Mouse (Mus musculus): ENCODE measurements at regions not wholly inside any gene's neighbourhood (a gene's known extent, or its start where the extent isn't known, plus 50 kb on each side); places are given as distances from the start of the nearest gene placed in this dataset.

- TF ChIP-seq CTCF (IDR thresholded peaks at IDR 0.05; ENCODE audit: low read depth) (no peak), EP300 (optimal IDR thresholded peaks at IDR 0.05) (no peak)
Observed at GRCm38 (mm10) chr3:81752955-81753354, 179.4 kb upstream of the Ctso start.
